Mouse (Mus musculus) ES-E14 (cell line): ENCODE data around the gene Nipal3.

Source experiments
- CHD2 ChIP-seq: IDR thresholded peaks from 2 replicates; pipeline ENCODE4 v1.6.1; 2014; ENCODE audit warnings: mild to moderate bottlenecking, low read depth, low read length, inconsistent platforms
- HCFC1 ChIP-seq: IDR thresholded peaks from 2 replicates; pipeline ENCODE4 v1.6.1; 2012; ENCODE audit warnings: low read length, inconsistent platforms, borderline replicate concordance; ENCODE audit not compliant: insufficient read depth
- MAFK ChIP-seq: IDR thresholded peaks from 2 replicates; pipeline ENCODE4 v1.6.1; 2014; ENCODE audit warnings: mild to moderate bottlenecking, low read depth, low read length, inconsistent platforms; ENCODE audit not compliant: insufficient read depth
- ZC3H11A ChIP-seq: IDR thresholded peaks from 2 replicates; pipeline ENCODE4 v1.6.1; 2012; ENCODE audit warnings: low read depth, mild to moderate bottlenecking, inconsistent platforms, low read length, borderline replicate concordance
- ZNF384 ChIP-seq: IDR thresholded peaks from 2 replicates; pipeline ENCODE4 v1.6.1; 2012; ENCODE audit warnings: low read depth, low read length, inconsistent platforms

DNA sequence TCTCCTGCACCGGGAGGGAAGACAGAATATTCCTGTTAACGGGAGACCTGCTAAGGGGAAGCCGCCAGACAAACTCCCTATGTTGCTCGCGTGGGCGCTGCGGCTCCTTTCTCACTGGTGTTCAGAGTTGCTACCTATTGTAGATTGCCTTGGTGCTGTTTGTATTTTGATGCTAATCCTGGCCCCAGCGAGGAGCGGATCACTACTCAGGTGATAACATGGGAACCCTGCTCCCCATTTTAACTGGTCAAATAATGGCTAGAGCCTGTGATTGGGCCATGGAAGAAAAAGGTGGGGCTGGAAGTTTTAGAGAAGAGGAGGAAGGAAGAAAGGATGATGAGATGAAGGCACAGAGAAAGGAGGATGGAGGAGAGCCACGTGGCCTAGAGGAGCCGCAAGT lies 74.4 kb downstream of the Nipal3 start:
- TF ChIP-seq CHD2, result no peak
- TF ChIP-seq MAFK, result no peak
- no peak for TF ChIP-seq HCFC1
- no peak for TF ChIP-seq ZC3H11A
- TF ChIP-seq ZNF384, result no peak
